In genomic region chr7:16046101-16046480, GRCm38 (mm10) we compare ENCODE assay signal across 8 mouse cellular contexts. TPM values are rescaled to one million over a fixed set of nuclear protein-coding genes. Genes with fewer than 3 reads are reported as not detected.
DNase-seq lines count a peak whose midpoint lies in the region; ATAC-seq and TF ChIP-seq lines count a peak whose summit lies in the region.

No protein-coding gene starts in this region.

- H3K27ac ChIP-seq in heart, embryonic 12.5 days (ENCODE audit: poor library complexity, severe bottlenecking), result peak overlapping the region; percentile 95
- H3K27ac ChIP-seq in kidney, embryonic 16.5 days (ENCODE audit: low read length), result peak overlapping the region; percentile 97
- H3K27ac ChIP-seq in small intestine, adult 2 months (ENCODE audit: insufficient read depth, low read depth, low read length), result peak overlapping the region; percentile 98

- peaks cover 58% of the 10 kb centered on the region for H3K4me1 ChIP-seq in heart, embryonic 12.5 days (replicated peaks)
- H3K4me1 ChIP-seq in kidney, embryonic 16.5 days (ENCODE audit: insufficient read depth, low read length), result peaks cover 47% of the 10 kb centered on the region
- H3K4me1 ChIP-seq in small intestine, adult 2 months (ENCODE audit: control insufficient read depth, insufficient read depth, insufficient read length, low read length), result peaks cover 26% of the 10 kb centered on the region

- H3K36me3 ChIP-seq in heart, embryonic 12.5 days, result peaks cover 7% of the 10 kb centered on the region; the same call in 1 of the 2 replicates
- no peaks in the 10 kb centered on the region for H3K36me3 ChIP-seq in kidney, embryonic 16.5 days (ENCODE audit: insufficient read depth, low read length)
- H3K36me3 ChIP-seq in small intestine, adult 2 months (ENCODE audit: control insufficient read depth, insufficient read depth, low read length), result no peaks in the 10 kb centered on the region

- ATAC-seq in heart, embryonic 12.5 days (ENCODE audit: insufficient number of reproducible peaks, low FRiP score), result peak; percentile 76
- peak; percentile 18 for ATAC-seq in kidney, embryonic 16.5 days (ENCODE audit: low FRiP score, low TSS enrichment)

- H3K4me3 ChIP-seq in heart, embryonic 12.5 days, result peak overlapping the region; percentile 92
- peak overlapping the region; percentile 82 for H3K4me3 ChIP-seq in kidney, embryonic 16.5 days (ENCODE audit: low read length)
- peak overlapping the region; percentile 69 for H3K4me3 ChIP-seq in small intestine, adult 2 months (ENCODE audit: low read depth, low read length)

- WGBS in heart, embryonic 12.5 days, result under 1% methylated on average over 7 of the region's 7 CpGs
- WGBS in kidney, embryonic 16.5 days, result 1% methylated on average over 7 of the region's 7 CpGs
- WGBS in small intestine, adult 2 months, result 0% methylated on average over 7 of the region's 7 CpGs

- peak overlapping the region; percentile 83 for H3K4me2 ChIP-seq in heart, embryonic 12.5 days
- peak overlapping the region; percentile 87 for H3K4me2 ChIP-seq in kidney, embryonic 16.5 days (replicated peaks; ENCODE audit: low read depth, low read length)

- 0 out of 2 replicates have a peak, but pooled peaks have one; percentile 16 for TF ChIP-seq POLR2A in small intestine, adult 2 months (IDR thresholded peaks at IDR 0.05; ENCODE audit: low read depth, low read length)

- H3K9me3 ChIP-seq in heart, embryonic 12.5 days (replicated peaks), result no peaks in the 10 kb centered on the region
- no peaks in the 10 kb centered on the region for H3K9me3 ChIP-seq in kidney, embryonic 16.5 days (ENCODE audit: low read length)

- H3K27me3 ChIP-seq in heart, embryonic 12.5 days (replicated peaks), result no peaks in the 10 kb centered on the region
- no peaks in the 10 kb centered on the region for H3K27me3 ChIP-seq in kidney, embryonic 16.5 days (ENCODE audit: insufficient read depth, low read length)
- no peaks in the 10 kb centered on the region for H3K27me3 ChIP-seq in small intestine, adult 2 months (ENCODE audit: control insufficient read depth, insufficient read depth, low read length)

- TF ChIP-seq CTCF in small intestine, adult 2 months (IDR thresholded peaks at IDR 0.05; ENCODE audit: extremely low read depth, insufficient read length, insufficient replicate concordance, low read depth, low read length), result peak; percentile 6; the same call in 1 of the 2 replicates

- DNase-seq in 3T3-L1 (ENCODE audit: low read depth, low spot score) (peak; percentile 72), ES-CJ7 (ENCODE audit: low read depth, low spot score) (peak; percentile 74)
- DNase-seq in embryo, embryonic 9.5 days (ENCODE audit: extremely low spot score), result peak; percentile 49
- peak; percentile 87 for DNase-seq in lung, postnatal 25 days (ENCODE audit: low spot score)
- no peak for DNase-seq in left cerebral cortex, adult 11 months (ENCODE audit: low spot score)

- H3K9ac ChIP-seq in heart, embryonic 12.5 days, result peak overlapping the region; percentile 97
- H3K9ac ChIP-seq in kidney, embryonic 16.5 days (replicated peaks; ENCODE audit: low read length), result peak overlapping the region; percentile 96

RNA-seq across cellular contexts. Expression of gene Bicra, which starts 1.6 kb away (rescaled TPM):
- 5.9 and 6.4 TPM in 2 replicates for polyA plus RNA-seq in heart, embryonic 12.5 days (2016; fragmentation: Nextera tagmentation; extraction: Ambion mirVana)
- 7.1 and 7.5 TPM in 2 replicates for polyA plus RNA-seq in kidney, embryonic 16.5 days (2015; fragmentation: Nextera tagmentation; extraction: Ambion mirVana)
- 18.7 and 31.0 TPM in 2 replicates for polyA plus RNA-seq in small intestine, adult 2 months (2012; rRNA removed)

RNA-seq across cellular contexts. Expression of gene Zfp541, which starts 15.5 kb away (rescaled TPM):
- 0.05 TPM in 1 of 2 replicates, not detected in the other for polyA plus RNA-seq in heart, embryonic 12.5 days (2016; fragmentation: Nextera tagmentation; extraction: Ambion mirVana)
- polyA plus RNA-seq in kidney, embryonic 16.5 days (2015; fragmentation: Nextera tagmentation; extraction: Ambion mirVana), result 0.04 and 0.09 TPM in 2 replicates
- polyA plus RNA-seq in small intestine, adult 2 months (2012; rRNA removed), result not detected in 2 replicates

RNA-seq across cellular contexts. Expression of gene Napa, which starts 52.2 kb away (rescaled TPM):
- 144 and 159 TPM in 2 replicates for polyA plus RNA-seq in heart, embryonic 12.5 days (2016; fragmentation: Nextera tagmentation; extraction: Ambion mirVana)
- polyA plus RNA-seq in kidney, embryonic 16.5 days (2015; fragmentation: Nextera tagmentation; extraction: Ambion mirVana), result 215 and 220 TPM in 2 replicates
- 82.7 and 139 TPM in 2 replicates for polyA plus RNA-seq in small intestine, adult 2 months (2012; rRNA removed)
